Mouse (Mus musculus): ENCODE results near the gene B4galnt3.

Gene B4galnt3

GRCm38 (mm10) chr6:120294056-120294784 lies at the start of gene B4galnt3, which contains the start of gene D330020A13Rik:
Gene B4galnt3 (minus strand): TSS chr6:120294559.
Gene D330020A13Rik (plus strand): TSS chr6:120294364.
- peak; percentile 60 to 68 for DNase-seq

- no peak for DNase-seq
Observed at GRCm38 (mm10) chr6:120343992-120344391, 49.6 kb upstream of the B4galnt3 start.

- DNase-seq = no peak
Observed at GRCm38 (mm10) chr6:120332351-120332750, 38.0 kb upstream of the B4galnt3 start.

- peak; percentile 80 to 85 for DNase-seq
Observed at GRCm38 (mm10) chr6:120324295-120324927, 30.1 kb upstream of the B4galnt3 start.

- no peak for DNase-seq
Observed at GRCm38 (mm10) chr6:120320369-120320768, 26.0 kb upstream of the B4galnt3 start.

GRCm38 (mm10) chr6:120319129-120319528 lies 24.8 kb upstream of the B4galnt3 start:
- DNase-seq = no peak

- DNase-seq = no peak
Observed at GRCm38 (mm10) chr6:120318303-120318940, 24.1 kb upstream of the B4galnt3 start.

GRCm38 (mm10) chr6:120312443-120312842 lies 18.1 kb upstream of the B4galnt3 start:
- DNase-seq = no peak

GRCm38 (mm10) chr6:120309787-120310186 lies 15.4 kb upstream of the B4galnt3 start:
- DNase-seq = no peak

- DNase-seq = no peak
Observed at GRCm38 (mm10) chr6:120309338-120309737, 15.0 kb upstream of the B4galnt3 start.

- no peak for DNase-seq
Observed at GRCm38 (mm10) chr6:120306859-120307594, 12.7 kb upstream of the B4galnt3 start.

GRCm38 (mm10) chr6:120302755-120303316 lies 8.5 kb upstream of the B4galnt3 start:
- peak; percentile 47 to 59 for DNase-seq

- DNase-seq = peak; percentile 68 to 73
Observed at GRCm38 (mm10) chr6:120301137-120301536, 6.8 kb upstream of the B4galnt3 start.

GRCm38 (mm10) chr6:120296589-120296988 lies 2.2 kb upstream of the B4galnt3 start:
- DNase-seq = peak in 1 of 2 experiments; percentile 15

GRCm38 (mm10) chr6:120294785-120295133 lies 400 bp upstream of the B4galnt3 start:
- DNase-seq = peak in 1 of 2 experiments; percentile 74

- DNase-seq = peak; percentile 86 to 89
Observed at GRCm38 (mm10) chr6:120291396-120292009, 2.9 kb downstream of the B4galnt3 start.

GRCm38 (mm10) chr6:120289430-120289829 lies 4.9 kb downstream of the B4galnt3 start:
- no peak for DNase-seq

- DNase-seq = no peak
Observed at GRCm38 (mm10) chr6:120288541-120288940, 5.8 kb downstream of the B4galnt3 start.

GRCm38 (mm10) chr6:120287279-120287678 lies 7.1 kb downstream of the B4galnt3 start:
- DNase-seq = no peak

GRCm38 (mm10) chr6:120276874-120277449 lies 17.4 kb downstream of the B4galnt3 start:
- no peak for DNase-seq

GRCm38 (mm10) chr6:120275301-120275700 lies 19.1 kb downstream of the B4galnt3 start:
- DNase-seq = no peak

- DNase-seq = no peak
Observed at GRCm38 (mm10) chr6:120274887-120275286, 19.5 kb downstream of the B4galnt3 start.

All from cerebellum, postnatal 10 days (tissue).